In the genomic region with DNA sequence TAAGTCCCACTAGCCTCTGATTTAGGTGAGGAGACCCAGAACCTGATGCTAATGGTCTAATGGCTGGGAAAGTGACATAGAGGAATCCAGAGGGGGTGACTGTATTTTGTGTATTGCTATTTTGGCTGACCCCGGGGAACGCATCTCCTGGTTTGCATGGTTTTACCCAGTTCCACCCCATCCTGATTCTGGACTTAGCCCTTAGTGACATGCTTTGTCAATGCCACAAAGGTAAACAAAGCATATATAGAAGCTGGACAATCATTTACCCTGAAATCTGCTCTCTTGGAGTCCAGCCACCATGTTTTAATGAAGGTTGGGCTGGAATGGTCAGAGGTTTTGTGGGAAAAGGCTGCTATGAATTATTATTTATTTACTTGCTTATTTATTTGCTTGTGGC, we compare ENCODE assay signal across 26 mouse cellular contexts. TPM values are rescaled to one million over a fixed set of nuclear protein-coding genes. Genes with fewer than 3 reads are reported as not detected.
DNase-seq lines count a peak whose midpoint lies in the region; ATAC-seq and TF ChIP-seq lines count a peak whose summit lies in the region.
"Had no signal": no experiment of that assay in that cellular context is flagged by ENCODE, and none has a peak within 500 bp of the region (broad histone marks: within the 10 kb centered on the region; RNA-seq: fewer than 3 reads in every experiment).

No protein-coding gene starts in this region.

- H3K36me3 ChIP-seq in liver, adult 2 months (ENCODE audit: control insufficient read depth, insufficient read depth, low read length) = peaks cover 3% of the 10 kb centered on the region; the same call in 1 of the 2 replicates
- no peaks in the 10 kb centered on the region for H3K36me3 ChIP-seq in ES-E14 (ENCODE audit: control insufficient read depth, insufficient read depth, low read length, poor library complexity, severe bottlenecking)
- H3K36me3 ChIP-seq in liver, embryonic 13.5 days = no peaks in the 10 kb centered on the region
- no peaks in the 10 kb centered on the region for H3K36me3 ChIP-seq in liver, postnatal 0 days (replicated peaks; ENCODE audit: insufficient read depth, low read length)
- H3K36me3 ChIP-seq in forebrain, embryonic 14.5 days (ENCODE audit: control insufficient read depth, insufficient read depth, low read length) = no peaks in the 10 kb centered on the region
- H3K36me3 ChIP-seq: embryonic facial prominence, embryonic 13.5 days; forebrain, embryonic 12.5 days; heart, embryonic 13.5 days; hindbrain, embryonic 12.5 days had no signal

- H3K4me2 ChIP-seq in liver, embryonic 13.5 days = no peak overlapping the region
- peak overlapping the region; percentile 49 for H3K4me2 ChIP-seq in liver, postnatal 0 days (ENCODE audit: low read depth, low read length)
- no peak overlapping the region for H3K4me2 ChIP-seq in forebrain, embryonic 14.5 days (ENCODE audit: low read length)
- H3K4me2 ChIP-seq: embryonic facial prominence, embryonic 13.5 days; forebrain, embryonic 12.5 days; heart, embryonic 13.5 days; hindbrain, embryonic 12.5 days had no signal

- TF ChIP-seq POLR2A in liver, adult 2 months (IDR thresholded peaks at IDR 0.05; ENCODE audit: extremely low read depth, insufficient read depth, low read length) = no peak

- H3K9ac ChIP-seq in liver, adult 2 months (ENCODE audit: low read depth, low read length) = peak overlapping the region; percentile 77
- no peak overlapping the region; the same call in 1 of the 2 replicates for H3K9ac ChIP-seq in ES-E14 (ENCODE audit: insufficient read depth, low read depth, low read length, poor library complexity, severe bottlenecking)
- H3K9ac ChIP-seq in liver, embryonic 13.5 days = no peak overlapping the region
- H3K9ac ChIP-seq in liver, postnatal 0 days (replicated peaks) = 0 out of 2 replicates have a peak overlapping the region, but pooled peaks have one; percentile 39
- no peak overlapping the region for H3K9ac ChIP-seq in forebrain, embryonic 14.5 days (ENCODE audit: low read length)
- H3K9ac ChIP-seq: embryonic facial prominence, embryonic 13.5 days; forebrain, embryonic 12.5 days; forebrain, postnatal 0 days; heart, embryonic 13.5 days; hindbrain, embryonic 12.5 days had no signal

- H3K27me3 ChIP-seq in liver, adult 2 months (ENCODE audit: control insufficient read depth, insufficient read depth, low read length) = no peaks in the 10 kb centered on the region
- H3K27me3 ChIP-seq in liver, embryonic 13.5 days = no peaks in the 10 kb centered on the region
- no peaks in the 10 kb centered on the region for H3K27me3 ChIP-seq in liver, postnatal 0 days (ENCODE audit: insufficient read depth, low read length)
- H3K27me3 ChIP-seq in forebrain, embryonic 14.5 days (replicated peaks; ENCODE audit: control insufficient read depth, insufficient read depth, low read length) = no peaks in the 10 kb centered on the region
- H3K27me3 ChIP-seq: embryonic facial prominence, embryonic 13.5 days; hindbrain, embryonic 12.5 days; Patski had no signal

- DNase-seq in liver, adult 2 months (ENCODE audit: extremely low read depth, low read depth, low spot score) = peak; percentile 67
- DNase-seq in liver (no peak), ES-E14 (ENCODE audit: low read depth, low spot score) (no peak)
- DNase-seq in liver, embryonic 13.5 days = no peak
- peak; percentile 23 for DNase-seq in liver, postnatal 0 days
- DNase-seq in ovary, postnatal 10 days (ENCODE audit: low spot score) = no peak
- DNase-seq in forebrain, embryonic 14.5 days (ENCODE audit: low spot score) = no peak
- DNase-seq: adrenal gland, postnatal 14 days; cerebellum, adult 11-12 months; cerebellum, adult 9-10 months; cerebellum, postnatal 25 days; forebrain, postnatal 0 days; gastrocnemius, adult 2 months; gastrocnemius, postnatal 25 days; heart, postnatal 36 days had no signal

- no peak for TF ChIP-seq CTCF in liver, adult 2 months (IDR thresholded peaks at IDR 0.05; ENCODE audit: low read depth, low read length)
- TF ChIP-seq CTCF in liver, postnatal 0 days (IDR thresholded peaks at IDR 0.05; ENCODE audit: low read depth) = no peak

- 17% methylated on average over 2 of the region's 2 CpGs for WGBS in liver, adult 2 months
- WGBS in liver, embryonic 13.5 days (ENCODE audit: insufficient replicate concordance) = 82% methylated on average over 2 of the region's 2 CpGs
- 70% methylated on average over 2 of the region's 2 CpGs for WGBS in liver, postnatal 0 days (ENCODE audit: insufficient replicate concordance)
- 73% methylated on average over 2 of the region's 2 CpGs for whole genome bisulfite sequencing in forebrain, embryonic 14.5 days

- H3K27ac ChIP-seq in liver, adult 2 months (replicated peaks; ENCODE audit: insufficient read depth, low read depth, low read length) = peak overlapping the region; percentile 99
- H3K27ac ChIP-seq in ES-E14 (ENCODE audit: insufficient read depth, low read depth, low read length, poor library complexity, severe bottlenecking) = peak overlapping the region; percentile 96; the same call in 1 of the 2 replicates
- H3K27ac ChIP-seq in liver, embryonic 13.5 days = peak overlapping the region; percentile 74
- H3K27ac ChIP-seq in liver, postnatal 0 days (ENCODE audit: low read depth) = peak overlapping the region; percentile 66
- no peak overlapping the region for H3K27ac ChIP-seq in forebrain, embryonic 14.5 days (ENCODE audit: low read depth, low read length)
- H3K27ac ChIP-seq: embryonic facial prominence, embryonic 13.5 days; forebrain, embryonic 12.5 days; gastrocnemius, adult 2 months; heart, embryonic 13.5 days; hindbrain, embryonic 12.5 days had no signal

- peaks cover 16% of the 10 kb centered on the region for H3K4me1 ChIP-seq in liver, adult 2 months (ENCODE audit: control insufficient read depth, insufficient read depth, low read length)
- H3K4me1 ChIP-seq in ES-E14 (ENCODE audit: control insufficient read depth in 2 of 2, insufficient read depth in 2 of 2, low read length in 2 of 2, poor library complexity in 1 of 2) = peaks cover 15 to 22% of the 10 kb centered on the region in 2 experiments
- 0 out of 2 replicates have a peak, but pooled peaks cover 3% of the 10 kb centered on the region for H3K4me1 ChIP-seq in liver, embryonic 13.5 days (replicated peaks)
- peaks cover 2% of the 10 kb centered on the region; the same call in 1 of the 2 replicates for H3K4me1 ChIP-seq in liver, postnatal 0 days (ENCODE audit: insufficient read depth)
- H3K4me1 ChIP-seq in forebrain, embryonic 14.5 days (ENCODE audit: control insufficient read depth, insufficient read depth, low read length) = no peaks in the 10 kb centered on the region
- H3K4me1 ChIP-seq: embryonic facial prominence, embryonic 13.5 days; heart, embryonic 13.5 days; hindbrain, embryonic 12.5 days had no signal

- H3K79me2 ChIP-seq in liver, adult 2 months (ENCODE audit: control insufficient read depth, insufficient read depth, low read length) = peaks cover 10% of the 10 kb centered on the region; the same call in 1 of the 2 replicates

- peak overlapping the region; percentile 40 for H3K4me3 ChIP-seq in liver, adult 2 months (ENCODE audit: insufficient read depth, low read depth, low read length)
- H3K4me3 ChIP-seq in ES-E14 (ENCODE audit: insufficient read depth in 1 of 2, low read depth in 1 of 2, low read length in 2 of 2, poor library complexity in 1 of 2, severe bottlenecking in 1 of 2) = no peak overlapping the region
- H3K4me3 ChIP-seq in liver, embryonic 13.5 days (replicated peaks) = no peak overlapping the region
- H3K4me3 ChIP-seq in liver, postnatal 0 days (ENCODE audit: low read depth, low read length) = no peak overlapping the region
- H3K4me3 ChIP-seq in forebrain, embryonic 14.5 days (ENCODE audit: low read depth, low read length) = no peak overlapping the region
- H3K4me3 ChIP-seq: embryonic facial prominence, embryonic 13.5 days; forebrain, embryonic 12.5 days; gastrocnemius, adult 2 months; heart, embryonic 13.5 days; hindbrain, embryonic 12.5 days had no signal

- in situ Hi-C loops in ES-E14 (cut with MboI; ENCODE audit: low sequenced_read_pairs in 2 of 2, unreplicated experiment in 2 of 2) = no loop called here

- H3K9me3 ChIP-seq in ES-E14 (ENCODE audit: control insufficient read depth, insufficient read depth, low read depth, low read length) = no peaks in the 10 kb centered on the region
- H3K9me3 ChIP-seq in liver, embryonic 13.5 days (replicated peaks) = no peaks in the 10 kb centered on the region
- no peaks in the 10 kb centered on the region for H3K9me3 ChIP-seq in liver, postnatal 0 days (ENCODE audit: low read length)
- no peaks in the 10 kb centered on the region for H3K9me3 ChIP-seq in forebrain, embryonic 14.5 days (replicated peaks; ENCODE audit: control insufficient read depth, low read length)
- H3K9me3 ChIP-seq: embryonic facial prominence, embryonic 13.5 days; forebrain, embryonic 12.5 days; heart, embryonic 13.5 days; hindbrain, embryonic 12.5 days had no signal

- peak; percentile 58 for ATAC-seq in liver, embryonic 13.5 days (ENCODE audit: low read depth)
- ATAC-seq in liver, postnatal 0 days = peak; percentile 83
- ATAC-seq in frontal cortex, adult (ENCODE audit: low TSS enrichment) = no peak
- ATAC-seq in forebrain, embryonic 14.5 days = no peak
- ATAC-seq: activated CD4-positive, CD25-positive, alpha-beta regulatory T cell, adult 4 months; forebrain, postnatal 0 days; Patski had no signal

- peak; percentile 45; the same call in 1 of the 2 replicates for TF ChIP-seq EP300 in liver, postnatal 0 days (IDR thresholded peaks at IDR 0.05; ENCODE audit: low read depth)

RNA-seq across cellular contexts. Expression of a gene that starts 2.0 kb away (rescaled TPM):
- 8.2 and 18.4 TPM in 2 replicates for total RNA-seq in liver, adult 2 months (2014; rRNA removed)
- polyA plus RNA-seq in liver, adult 2 months (2012; rRNA removed) = 58.0 and 61.8 TPM in 2 replicates
- 0.36 and 1.2 TPM in 2 replicates for total RNA-seq in ES-E14 (2012; rRNA removed)
- polyA plus RNA-seq in liver, embryonic 13.5 days (2015; fragmentation: Nextera tagmentation; extraction: Ambion mirVana) = 1.6 and 2.0 TPM in 2 replicates
- polyA plus RNA-seq in liver, postnatal 0 days (2015; fragmentation: Nextera tagmentation; extraction: Ambion mirVana) = 21.0 and 27.2 TPM in 2 replicates
- polyA plus RNA-seq in forebrain, embryonic 14.5 days (2014; fragmentation: Nextera tagmentation; extraction: Ambion mirVana) = not detected in 2 replicates
- total RNA-seq: adrenal gland, adult 18-20 months; forebrain, postnatal 0 days; gastrocnemius, adult 2 months; gastrocnemius, postnatal 25 days; granulocyte monocyte progenitor cell, adult 5-6 weeks; heart, adult 8-10 months; heart, postnatal 36 days had no signal
- polyA plus RNA-seq: activated CD4-positive, CD25-positive, alpha-beta regulatory T cell, adult 4 months; embryonic facial prominence, embryonic 13.5 days; forebrain, embryonic 12.5 days; forebrain, postnatal 0 days; heart, embryonic 13.5 days; heart, postnatal 0 days; hindbrain, embryonic 12.5 days; Patski had no signal

RNA-seq across cellular contexts. Expression of a gene that starts 11.9 kb away (rescaled TPM):
- 15.8 and 17.5 TPM in 2 replicates for total RNA-seq in liver, adult 2 months (2014; rRNA removed)
- polyA plus RNA-seq in liver, adult 2 months (2012; rRNA removed) = 66.9 and 70.1 TPM in 2 replicates
- 25.5 and 26.1 TPM in 2 replicates for total RNA-seq in ES-E14 (2012; rRNA removed)
- 14.4 and 15.3 TPM in 2 replicates for polyA plus RNA-seq in liver, embryonic 13.5 days (2015; fragmentation: Nextera tagmentation; extraction: Ambion mirVana)
- polyA plus RNA-seq in liver, postnatal 0 days (2015; fragmentation: Nextera tagmentation; extraction: Ambion mirVana) = 16.6 and 17.3 TPM in 2 replicates
- polyA plus RNA-seq in forebrain, embryonic 14.5 days (2014; fragmentation: Nextera tagmentation; extraction: Ambion mirVana) = 24.2 and 32.4 TPM in 2 replicates

RNA-seq across cellular contexts. Expression of a gene that starts 14.1 kb away (rescaled TPM):
- 4.8 and 7.5 TPM in 2 replicates for total RNA-seq in liver, adult 2 months (2014; rRNA removed)
- 20.8 and 22.6 TPM in 2 replicates for polyA plus RNA-seq in liver, adult 2 months (2012; rRNA removed)
- total RNA-seq in ES-E14 (2012; rRNA removed) = 0.22 and 0.69 TPM in 2 replicates
- polyA plus RNA-seq in liver, embryonic 13.5 days (2015; fragmentation: Nextera tagmentation; extraction: Ambion mirVana) = 0.32 and 0.38 TPM in 2 replicates
- polyA plus RNA-seq in liver, postnatal 0 days (2015; fragmentation: Nextera tagmentation; extraction: Ambion mirVana) = 18.4 and 29.0 TPM in 2 replicates
- not detected in 2 replicates for polyA plus RNA-seq in forebrain, embryonic 14.5 days (2014; fragmentation: Nextera tagmentation; extraction: Ambion mirVana)
- total RNA-seq: adrenal gland, adult 18-20 months; forebrain, postnatal 0 days; gastrocnemius, adult 2 months; gastrocnemius, postnatal 25 days; granulocyte monocyte progenitor cell, adult 5-6 weeks; heart, adult 8-10 months; heart, postnatal 36 days had no signal
- polyA plus RNA-seq: forebrain, embryonic 12.5 days; forebrain, postnatal 0 days; heart, embryonic 13.5 days; heart, postnatal 0 days had no signal

RNA-seq across cellular contexts. Expression of a gene that starts 26.5 kb away (rescaled TPM):
- total RNA-seq in liver, adult 2 months (2014; rRNA removed) = not detected in 2 replicates
- polyA plus RNA-seq in liver, adult 2 months (2012; rRNA removed) = 0.04 TPM in 2 replicates
- 14.9 and 47.3 TPM in 2 replicates for total RNA-seq in ES-E14 (2012; rRNA removed)
- polyA plus RNA-seq in liver, embryonic 13.5 days (2015; fragmentation: Nextera tagmentation; extraction: Ambion mirVana) = 0.21 and 0.31 TPM in 2 replicates
- polyA plus RNA-seq in liver, postnatal 0 days (2015; fragmentation: Nextera tagmentation; extraction: Ambion mirVana) = 0.04 TPM in 2 replicates
- polyA plus RNA-seq in forebrain, embryonic 14.5 days (2014; fragmentation: Nextera tagmentation; extraction: Ambion mirVana) = 0.55 and 1.0 TPM in 2 replicates
- total RNA-seq: granulocyte monocyte progenitor cell, adult 5-6 weeks had no signal

RNA-seq across cellular contexts. Expression of a gene that starts 46.5 kb away (rescaled TPM):
- 1.5 and 2.0 TPM in 2 replicates for total RNA-seq in liver, adult 2 months (2014; rRNA removed)
- 1.8 and 2.1 TPM in 2 replicates for polyA plus RNA-seq in liver, adult 2 months (2012; rRNA removed)
- 2.6 and 5.1 TPM in 2 replicates for total RNA-seq in ES-E14 (2012; rRNA removed)
- 14.0 and 15.1 TPM in 2 replicates for polyA plus RNA-seq in liver, embryonic 13.5 days (2015; fragmentation: Nextera tagmentation; extraction: Ambion mirVana)
- polyA plus RNA-seq in liver, postnatal 0 days (2015; fragmentation: Nextera tagmentation; extraction: Ambion mirVana) = 13.5 and 14.8 TPM in 2 replicates
- 0.70 and 1.2 TPM in 2 replicates for polyA plus RNA-seq in forebrain, embryonic 14.5 days (2014; fragmentation: Nextera tagmentation; extraction: Ambion mirVana)
- polyA plus RNA-seq: Patski had no signal

Comparison
In these comparisons a context has a peak if more than half of its experiments do, and no peak if none do; other contexts are left out.
1. DNase-seq: peak in liver, adult 2 months (single experiment) and liver, postnatal 0 days (single experiment); none in liver (single experiment), ES-E14 (single experiment), liver, embryonic 13.5 days (single experiment), ovary, postnatal 10 days (single experiment) and forebrain, embryonic 14.5 days (single experiment).
2. H3K9ac ChIP-seq: peak in liver, adult 2 months (single experiment) and liver, postnatal 0 days (single experiment); none in ES-E14 (single experiment), liver, embryonic 13.5 days (single experiment) and forebrain, embryonic 14.5 days (single experiment).
3. RNA of a gene that starts 14.1 kb away (polyA plus RNA-seq): 20.8 to 22.6 TPM in liver, adult 2 months and 18.4 to 29.0 TPM in liver, postnatal 0 days; 0.32 to 0.38 TPM in liver, embryonic 13.5 days and not detected in forebrain, embryonic 14.5 days; every median in the first group is over 10 times any median in the second.
4. ATAC-seq: peak in liver, embryonic 13.5 days (single experiment) and liver, postnatal 0 days (single experiment); none in frontal cortex, adult (single experiment) and forebrain, embryonic 14.5 days (single experiment).